Mouse (Mus musculus): ENCODE measurements at regions not wholly inside any gene's neighbourhood (a gene's known extent, or its start where the extent isn't known, plus 50 kb on each side); places are given as distances from the start of the nearest gene placed in this dataset.
A peak's percentile ranks its signal among the peaks of the same experiment; 100 is the strongest.

DNA sequence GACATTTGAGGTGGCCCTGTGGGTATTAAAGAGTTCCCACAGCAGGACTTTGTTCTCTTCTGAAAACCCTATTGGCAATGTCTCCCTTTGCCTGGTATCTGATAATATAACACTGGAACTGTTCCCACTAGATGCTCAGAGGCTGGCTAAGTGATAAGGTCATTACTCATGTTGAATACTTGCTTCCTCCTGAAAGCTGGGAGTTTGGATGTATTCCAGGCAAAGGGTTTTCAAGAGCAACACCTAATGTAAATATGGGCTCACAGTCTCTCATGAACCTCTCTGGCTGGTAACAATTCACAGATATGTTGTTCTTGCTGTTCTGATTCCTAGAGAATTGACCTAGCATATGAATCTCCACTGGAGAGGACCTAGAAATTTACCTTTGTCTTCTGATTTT is 178.6 kb downstream of the Impad1 start:
- TF ChIP-seq EP300 (IDR thresholded peaks at IDR 0.05) (no peak), CTCF (IDR thresholded peaks at IDR 0.05) (no peak)
- ATAC-seq (no peak; the same call in 1 of the 2 replicates), DNase-seq (ENCODE audit: low spot score) (peak; percentile 7)
- no peaks in the 10 kb centered on the region for H3K4me1 ChIP-seq (ENCODE audit: insufficient read depth, low read depth, low read length)
- H3K4me3 ChIP-seq (ENCODE audit: low read depth, low read length), result no peak overlapping the region
- H3K27ac ChIP-seq (ENCODE audit: low read length), result no peak overlapping the region
- H3K4me2 ChIP-seq (replicated peaks; ENCODE audit: low read depth, low read length), result no peak overlapping the region
- no peak overlapping the region for H3K9ac ChIP-seq (replicated peaks; ENCODE audit: low read depth)
- H3K9me3 ChIP-seq (ENCODE audit: low read length), result no peaks in the 10 kb centered on the region
- H3K36me3 ChIP-seq (ENCODE audit: insufficient read depth, low read length), result no peaks in the 10 kb centered on the region
- no peaks in the 10 kb centered on the region for H3K27me3 ChIP-seq (replicated peaks; ENCODE audit: insufficient read depth, low read length)
